Mouse (Mus musculus): ENCODE measurements around the gene Lcor. TPM values are rescaled to one million over a fixed set of nuclear protein-coding genes. Genes with fewer than 3 reads are reported as not detected.

Gene Lcor
- 10 to 100 TPM; 17.3 to 18.7 TPM for total RNA-seq (2021)

DNA sequence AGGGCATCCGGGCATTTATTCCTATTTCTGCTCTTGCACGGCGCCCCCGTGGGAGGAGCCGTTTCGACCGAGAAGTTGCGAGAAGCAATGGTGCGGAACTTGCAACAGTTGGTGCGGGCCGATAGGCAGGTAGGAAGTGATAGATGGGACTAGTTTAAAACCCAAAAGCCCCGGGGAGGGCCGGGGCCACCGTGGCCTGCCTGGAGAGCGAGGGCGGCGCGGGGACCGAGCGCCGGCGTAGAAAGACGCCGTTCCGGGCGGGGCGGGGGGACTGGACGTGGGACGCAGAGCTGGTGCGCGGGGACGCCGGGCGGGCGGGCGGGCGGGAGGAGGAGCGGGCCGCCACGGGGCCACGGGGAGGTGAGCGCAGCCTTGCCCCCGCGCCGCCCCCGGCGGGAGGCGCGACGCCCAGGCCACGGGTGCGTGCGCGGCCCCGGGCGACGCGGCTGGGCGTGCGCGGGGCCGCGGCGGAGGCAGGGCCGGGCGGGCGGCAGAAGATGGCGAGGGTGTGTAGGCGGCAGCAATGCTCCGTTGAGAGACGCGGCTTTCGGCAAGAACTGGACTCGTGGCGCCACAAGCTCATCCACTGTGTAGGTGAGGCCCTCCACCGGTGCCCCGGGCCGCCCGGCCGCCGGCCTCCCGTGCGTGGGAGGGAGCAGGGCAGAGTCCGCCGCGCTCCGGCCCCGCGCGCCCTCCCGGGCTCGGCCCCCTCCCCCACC is at the start of gene Lcor:
Gene Lcor (plus strand): TSS at position 448 of the 719 bp plus-strand sequence.
- DNase-seq (ENCODE audit: extremely low spot score in 1 of 2, low spot score in 2 of 2): peak; percentile 65 to 90
- intact Hi-C loops (cut with DNase I): loop anchor here (5.0 kb wide), 1 partner anchor 165 kb away; no protein-coding TSS in a partner anchor

DNA sequence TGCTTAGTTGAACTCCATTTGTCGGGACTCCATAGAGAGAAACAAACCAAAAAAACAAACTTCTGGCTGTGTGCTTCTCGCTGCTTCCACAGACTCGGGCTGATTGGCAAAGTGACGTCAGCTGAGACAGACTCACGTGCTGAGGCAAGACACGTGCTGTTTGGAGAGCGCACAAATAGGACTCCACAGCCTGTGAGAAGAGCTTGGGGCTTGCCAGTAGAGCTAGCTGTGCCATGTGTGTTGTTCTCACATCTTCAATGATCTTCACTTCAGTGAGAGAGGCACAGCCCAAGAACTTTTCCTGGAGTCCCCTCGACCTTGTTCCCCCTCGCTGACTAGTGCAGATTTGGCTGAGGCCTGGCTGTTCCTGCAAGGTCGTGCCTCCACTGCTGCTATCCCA is 47.1 kb upstream of the Lcor start:
- intact Hi-C loops (cut with DNase I): no loop called here
- DNase-seq (ENCODE audit: extremely low spot score in 1 of 2, low spot score in 2 of 2): no peak

DNA sequence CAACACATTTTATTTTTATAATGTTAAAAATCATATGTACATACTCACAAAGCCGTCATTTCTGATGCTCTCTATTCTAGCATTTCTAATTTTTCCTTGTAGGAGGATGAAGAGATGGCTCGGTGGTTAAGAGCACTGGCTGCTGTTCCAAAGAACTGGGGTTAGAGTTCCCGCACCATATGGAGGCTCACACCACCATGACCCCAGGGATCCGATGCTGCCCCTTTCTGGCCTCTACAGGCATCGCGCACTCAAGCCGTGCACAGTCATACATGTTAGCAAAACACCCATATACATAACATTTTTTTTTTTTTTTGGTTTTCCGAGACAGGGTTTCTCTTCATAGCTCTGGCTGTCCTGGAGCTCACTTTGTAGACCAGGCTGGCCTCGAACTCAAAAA is 46.0 kb upstream of the Lcor start:
- DNase-seq (ENCODE audit: extremely low spot score in 1 of 2, low spot score in 2 of 2): no peak
- intact Hi-C loops (cut with DNase I): no loop called here

DNA sequence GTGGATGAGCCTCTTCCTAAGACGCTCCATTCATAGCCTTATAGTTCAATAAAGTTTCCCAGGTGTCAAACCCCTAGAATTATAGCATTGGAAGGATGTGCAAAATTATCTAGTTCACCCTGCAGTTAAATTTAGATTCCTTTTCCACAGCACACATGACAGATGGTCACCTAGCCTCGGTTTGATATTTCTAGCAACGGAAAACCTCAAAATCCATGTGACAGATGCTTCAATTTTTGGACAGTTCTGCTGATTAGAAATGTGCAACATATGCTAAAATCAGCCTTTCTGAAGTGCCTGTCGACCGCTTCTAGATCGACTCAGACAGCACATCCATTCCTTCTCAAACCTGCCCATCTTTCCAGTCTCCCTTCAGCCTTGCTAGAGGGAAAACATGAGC is 43.5 kb upstream of the Lcor start:
- intact Hi-C loops (cut with DNase I): no loop called here

DNA sequence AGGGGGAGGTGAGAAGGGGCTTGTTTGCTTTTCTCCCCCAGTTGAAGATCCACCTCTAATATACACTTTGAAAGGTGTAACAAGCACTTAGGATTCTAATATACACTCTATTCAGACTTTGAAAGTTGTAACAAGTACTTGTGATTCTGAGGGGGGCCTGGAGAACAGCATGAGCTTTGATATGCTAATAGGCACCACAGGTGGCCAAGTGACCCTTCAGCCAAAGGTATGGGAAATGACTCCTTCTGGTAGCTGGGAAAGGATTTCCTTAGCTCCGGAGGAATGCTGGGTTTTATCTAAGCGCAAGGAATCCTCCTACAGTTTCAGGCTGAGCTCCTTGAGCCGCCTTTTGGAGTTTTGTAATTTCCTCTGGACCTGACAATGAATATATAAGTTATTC is 41.0 kb upstream of the Lcor start:
- intact Hi-C loops (cut with DNase I): no loop called here
- no peak for DNase-seq (ENCODE audit: extremely low spot score in 1 of 2, low spot score in 2 of 2)

More for the DNA sequence above, 43.5 kb upstream of the Lcor start:
- DNase-seq (ENCODE audit: extremely low spot score in 1 of 2, low spot score in 2 of 2): peak in 1 of 2 experiments; percentile 13

DNA sequence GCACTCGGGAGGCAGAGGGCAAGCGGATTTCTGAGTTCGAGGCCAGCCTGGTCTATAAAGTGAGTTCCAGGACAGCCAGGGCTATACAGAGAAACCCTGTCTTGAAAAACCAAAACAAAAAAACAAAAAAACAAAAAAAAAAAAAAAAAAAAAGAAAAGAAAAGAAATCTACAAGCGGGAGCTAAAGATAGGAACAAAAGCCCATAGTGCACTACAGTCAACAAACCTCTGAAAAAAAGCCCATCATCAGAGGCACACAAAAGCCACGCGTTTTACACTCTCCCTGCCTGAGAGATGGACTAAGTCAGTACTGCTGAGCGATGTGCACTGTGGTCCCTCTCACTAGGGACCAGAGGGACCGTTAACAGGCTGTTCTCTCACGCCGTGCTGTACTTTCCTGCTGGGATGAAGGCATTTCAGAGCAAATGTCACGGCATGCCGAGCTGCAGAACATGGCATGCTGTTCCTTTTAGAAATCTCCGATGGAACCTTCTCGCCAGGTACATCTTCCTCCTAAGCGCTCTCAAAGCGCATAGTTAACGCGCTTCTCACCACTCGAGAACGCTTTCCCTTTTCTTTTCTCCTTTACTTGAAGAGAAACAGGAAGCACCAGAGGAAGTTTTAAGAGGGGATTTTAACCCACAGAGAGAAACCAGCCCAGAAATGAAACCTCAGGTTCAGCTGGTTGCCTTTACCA is 40.4 kb upstream of the Lcor start:
- intact Hi-C loops (cut with DNase I): no loop called here
- DNase-seq (ENCODE audit: extremely low spot score in 1 of 2, low spot score in 2 of 2): no peak

DNA sequence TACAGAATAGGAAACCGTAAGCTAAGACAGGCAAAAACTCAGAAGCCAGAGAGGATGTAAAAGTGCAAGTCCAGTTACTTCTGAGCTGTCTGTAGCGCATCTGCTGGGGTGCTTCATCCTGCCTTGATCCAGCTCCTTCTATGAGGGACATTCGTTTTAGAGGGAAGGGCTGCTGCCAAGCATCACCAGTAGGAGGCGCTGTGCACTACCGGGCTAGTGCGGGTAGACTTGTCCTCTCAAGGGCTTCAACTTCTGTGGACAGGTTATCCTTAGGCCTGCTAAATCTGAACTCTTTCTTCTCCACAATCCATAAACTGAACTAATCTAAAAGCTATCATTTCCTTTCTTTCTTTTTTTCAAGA is 39.8 kb upstream of the Lcor start:
- peak in 1 of 2 experiments; percentile 52 for DNase-seq (ENCODE audit: extremely low spot score in 1 of 2, low spot score in 2 of 2)
- intact Hi-C loops (cut with DNase I): no loop called here

DNA sequence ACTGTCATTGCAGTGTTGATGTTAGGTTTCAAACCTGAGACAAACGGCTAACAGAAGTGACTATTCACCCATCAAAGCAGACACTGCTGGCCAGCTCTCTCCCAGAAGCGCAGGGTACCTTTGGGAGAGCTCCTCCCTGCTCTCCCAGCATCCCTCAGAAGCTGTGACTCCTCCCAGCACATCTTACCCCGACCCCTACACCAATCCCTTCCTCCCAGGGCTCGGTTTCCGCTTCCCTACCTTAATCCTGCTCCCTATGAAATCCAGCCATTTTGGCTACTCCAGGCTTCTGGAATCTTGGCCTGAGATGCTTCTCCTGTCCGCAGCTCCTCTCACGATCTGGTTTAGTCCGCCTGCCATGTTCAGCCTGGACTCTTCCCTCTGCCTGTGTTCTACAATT is 37.9 kb upstream of the Lcor start:
- intact Hi-C loops (cut with DNase I): no loop called here
- no peak for DNase-seq (ENCODE audit: extremely low spot score in 1 of 2, low spot score in 2 of 2)

DNA sequence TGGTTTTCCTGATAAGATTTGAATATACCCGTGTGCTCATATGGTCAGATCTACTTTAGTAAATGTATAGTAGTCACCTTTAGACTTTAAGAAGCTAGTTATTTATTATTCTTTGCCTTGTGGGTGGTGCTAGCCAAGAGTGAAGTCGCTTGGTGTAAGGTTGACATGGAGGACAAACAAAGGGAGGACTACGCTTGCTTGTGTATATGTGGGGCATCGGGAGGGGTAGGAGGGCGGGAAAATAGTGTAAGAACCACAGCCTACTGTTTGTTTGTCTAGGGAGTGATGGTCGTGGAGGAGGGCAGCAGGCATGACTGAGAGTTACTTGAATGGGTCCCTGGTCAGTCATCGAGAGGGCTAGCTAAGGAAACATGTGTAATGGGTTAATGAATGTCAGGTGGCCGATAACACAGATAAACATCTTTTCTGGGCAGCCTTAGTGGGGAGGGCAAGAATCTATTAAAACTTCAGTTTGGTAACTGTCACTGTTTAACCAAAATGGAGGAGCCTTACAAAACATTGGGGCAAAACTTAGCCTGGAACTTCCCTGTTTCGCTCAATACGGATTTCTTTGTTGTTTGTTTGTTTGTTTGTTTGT is 37.3 kb upstream of the Lcor start:
- intact Hi-C loops (cut with DNase I): no loop called here
- DNase-seq (ENCODE audit: extremely low spot score in 1 of 2, low spot score in 2 of 2): no peak

DNA sequence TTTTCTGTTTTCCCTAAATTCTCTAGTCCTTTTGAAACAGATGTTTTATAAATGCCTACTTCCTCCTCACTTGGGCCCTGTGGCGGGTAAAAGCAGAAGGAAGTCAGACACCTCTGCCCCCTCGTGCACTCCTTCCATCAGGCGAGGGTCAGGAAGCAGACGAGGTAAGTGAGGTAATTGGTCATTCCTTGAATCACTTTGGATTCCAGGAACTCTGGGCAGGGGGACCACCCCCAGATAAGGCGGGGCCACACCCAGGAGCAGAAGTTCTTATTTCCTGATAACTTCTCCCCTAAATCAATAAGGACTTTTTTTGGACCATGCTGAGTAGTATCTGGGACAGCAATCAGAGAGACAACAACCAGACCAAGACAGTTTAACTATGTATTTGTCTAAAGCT is 36.7 kb upstream of the Lcor start:
- no peak for DNase-seq (ENCODE audit: extremely low spot score in 1 of 2, low spot score in 2 of 2)
- intact Hi-C loops (cut with DNase I): no loop called here

DNA sequence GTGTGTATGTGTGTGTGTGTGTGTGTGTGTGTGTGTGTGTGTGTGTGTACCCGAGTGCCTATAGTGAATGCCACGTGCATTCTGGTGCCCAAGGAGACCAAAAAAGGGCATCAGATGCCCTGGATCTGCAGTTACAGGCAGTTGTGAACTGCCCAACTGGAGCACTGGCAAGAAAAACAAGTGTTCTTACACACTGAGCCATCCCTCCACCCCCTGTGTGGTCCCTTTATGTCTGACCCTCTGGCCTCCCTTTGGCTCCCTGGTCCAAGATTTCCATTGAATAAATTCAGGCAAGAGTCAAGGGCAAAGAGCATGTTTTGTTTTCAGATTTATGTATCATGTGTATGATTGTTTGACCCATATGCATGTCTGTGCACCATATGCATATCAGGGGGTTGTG is 35.3 kb upstream of the Lcor start:
- no peak for DNase-seq (ENCODE audit: extremely low spot score in 1 of 2, low spot score in 2 of 2)
- intact Hi-C loops (cut with DNase I): no loop called here

DNA sequence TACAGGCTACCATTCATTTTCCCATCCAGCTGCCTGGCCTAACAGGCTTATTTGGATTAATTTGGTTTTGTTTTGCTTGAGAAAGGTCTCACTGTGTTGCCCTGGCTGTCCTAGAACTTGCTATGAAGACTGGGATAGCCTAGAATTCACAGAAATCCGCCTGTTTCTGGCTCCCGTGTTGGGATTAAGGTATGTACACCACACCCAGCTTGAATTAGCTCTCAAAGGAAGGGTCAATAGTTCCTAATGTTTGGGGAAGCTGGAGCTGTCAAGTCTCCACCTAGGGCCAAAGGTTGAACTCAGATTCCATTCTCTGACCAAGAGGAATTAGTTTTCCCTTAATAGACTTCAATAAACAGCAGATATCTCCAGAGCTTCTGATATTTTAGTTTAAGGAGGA is 34.7 kb upstream of the Lcor start:
- no peak for DNase-seq (ENCODE audit: extremely low spot score in 1 of 2, low spot score in 2 of 2)
- intact Hi-C loops (cut with DNase I): no loop called here

DNA sequence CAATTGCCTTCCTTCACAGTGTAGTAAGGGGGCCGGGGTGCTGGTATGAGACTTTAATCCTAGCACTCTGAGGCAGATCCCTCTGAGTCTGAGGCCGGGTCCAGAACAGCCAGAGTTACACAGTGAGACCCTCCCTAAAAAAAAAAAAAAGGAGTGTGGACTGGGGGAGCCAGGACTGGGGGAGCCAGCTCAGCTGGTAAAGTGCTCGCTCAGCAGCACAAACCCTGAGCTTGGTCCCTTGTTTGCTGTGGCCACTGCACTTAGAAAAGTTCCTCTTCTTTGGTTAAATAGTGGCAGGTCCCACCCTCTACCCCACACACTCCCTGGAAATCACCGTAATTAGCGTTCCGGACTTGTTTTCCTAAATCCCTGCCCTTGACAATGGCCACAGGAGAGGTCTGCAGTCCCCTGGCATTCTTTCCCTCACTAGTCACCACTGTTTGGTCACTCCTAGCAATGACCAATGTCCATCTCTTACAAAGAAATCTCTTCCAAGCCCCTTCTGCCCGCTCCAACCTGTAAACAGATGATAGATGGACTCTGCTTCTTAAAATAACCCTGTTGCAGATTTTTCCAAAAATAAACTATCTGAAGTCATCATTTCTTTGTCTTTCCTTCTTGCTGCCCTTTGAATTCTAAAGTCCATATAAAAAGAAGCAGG is 32.9 kb upstream of the Lcor start:
- intact Hi-C loops (cut with DNase I): no loop called here
- no peak for DNase-seq (ENCODE audit: extremely low spot score in 1 of 2, low spot score in 2 of 2)

DNA sequence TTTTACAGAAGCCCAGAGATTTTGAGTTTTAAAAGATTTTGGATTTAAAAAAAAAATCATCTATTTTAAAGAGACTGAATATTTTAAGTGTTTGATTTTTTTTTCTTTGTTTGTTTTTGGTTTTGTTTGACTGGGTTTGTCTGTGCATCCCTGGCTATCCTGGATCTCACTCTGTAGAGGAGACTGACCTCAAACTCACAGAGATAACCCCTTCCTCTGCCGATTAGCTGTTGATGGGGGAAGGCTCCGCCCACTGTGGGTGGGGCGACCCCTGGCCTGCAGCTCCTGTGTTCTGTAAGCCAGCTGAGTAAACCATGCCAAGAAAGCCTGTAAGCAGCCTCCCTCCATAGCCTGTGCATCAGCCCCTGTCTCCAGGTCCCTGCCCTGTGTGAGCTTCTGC is 30.3 kb upstream of the Lcor start:
- intact Hi-C loops (cut with DNase I): no loop called here
- DNase-seq (ENCODE audit: extremely low spot score in 1 of 2, low spot score in 2 of 2): no peak

DNA sequence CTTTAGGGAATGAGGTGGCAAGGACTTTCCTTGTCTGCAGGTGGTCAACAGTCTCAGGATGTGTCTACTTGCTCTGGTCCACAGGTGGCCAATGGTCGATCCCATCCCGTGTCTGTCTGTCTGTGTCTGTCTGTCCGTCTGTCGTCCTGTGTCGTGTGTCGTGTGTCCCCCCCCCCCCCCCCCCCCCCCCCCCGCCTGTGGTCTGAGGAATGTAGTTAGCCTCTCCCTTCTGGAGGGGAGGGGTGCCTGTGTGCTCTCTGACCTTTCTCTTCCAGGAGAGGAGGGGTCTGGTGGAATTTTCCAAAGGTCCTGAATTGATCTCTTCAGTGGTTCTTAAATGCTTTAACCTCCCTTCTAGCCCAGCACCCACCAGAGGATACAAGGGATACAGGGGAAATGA is 27.8 kb upstream of the Lcor start:
- DNase-seq (ENCODE audit: extremely low spot score in 1 of 2, low spot score in 2 of 2): no peak
- intact Hi-C loops (cut with DNase I): no loop called here

DNA sequence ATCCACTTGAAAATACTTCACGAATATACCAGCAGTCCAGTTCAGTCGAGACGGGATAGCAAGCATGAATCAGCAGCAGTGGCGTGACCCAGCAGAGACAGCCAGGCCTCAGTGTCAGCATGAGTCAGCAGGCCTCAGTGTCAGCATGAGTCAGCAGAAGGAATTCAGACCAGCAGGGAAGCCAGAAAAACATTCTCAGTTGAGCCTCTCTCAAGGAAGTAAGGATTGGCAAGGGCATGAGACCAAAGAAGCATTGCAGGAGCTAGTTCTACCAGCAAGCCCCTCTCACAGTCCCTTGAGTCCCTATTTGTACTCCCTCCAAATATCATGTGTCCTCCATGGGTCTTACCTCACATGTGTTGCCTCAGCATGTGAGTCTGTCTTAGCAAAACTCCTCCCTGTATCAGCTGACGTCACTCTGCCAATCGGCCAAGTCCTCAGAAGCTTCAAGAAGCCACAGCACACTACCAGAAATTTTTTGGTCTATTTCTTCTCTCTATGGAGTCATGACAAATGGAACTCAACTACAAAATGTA is 27.3 kb upstream of the Lcor start:
- intact Hi-C loops (cut with DNase I): no loop called here
- no peak for DNase-seq (ENCODE audit: extremely low spot score in 1 of 2, low spot score in 2 of 2)

DNA sequence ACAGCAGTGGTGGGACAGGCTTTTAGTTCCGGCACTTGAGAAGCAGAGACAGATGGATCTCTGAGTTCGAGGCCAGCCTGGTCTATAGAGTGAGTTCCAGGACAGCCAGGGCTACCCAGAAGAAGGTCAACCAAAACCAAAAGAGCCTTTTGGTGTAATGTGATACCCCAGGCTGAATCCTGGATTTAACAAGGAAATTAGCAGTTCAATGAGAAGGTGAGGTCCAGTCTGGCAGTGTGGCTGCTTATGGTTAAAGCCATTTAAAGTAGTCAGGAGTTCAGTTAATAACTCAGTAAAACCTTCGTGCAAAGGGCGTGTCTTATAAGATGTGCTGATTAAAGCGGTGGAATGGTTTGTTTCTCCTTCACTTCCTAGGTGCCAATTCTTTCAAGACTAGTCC is 25.3 kb upstream of the Lcor start:
- intact Hi-C loops (cut with DNase I): no loop called here
- DNase-seq (ENCODE audit: extremely low spot score in 1 of 2, low spot score in 2 of 2): no peak

DNA sequence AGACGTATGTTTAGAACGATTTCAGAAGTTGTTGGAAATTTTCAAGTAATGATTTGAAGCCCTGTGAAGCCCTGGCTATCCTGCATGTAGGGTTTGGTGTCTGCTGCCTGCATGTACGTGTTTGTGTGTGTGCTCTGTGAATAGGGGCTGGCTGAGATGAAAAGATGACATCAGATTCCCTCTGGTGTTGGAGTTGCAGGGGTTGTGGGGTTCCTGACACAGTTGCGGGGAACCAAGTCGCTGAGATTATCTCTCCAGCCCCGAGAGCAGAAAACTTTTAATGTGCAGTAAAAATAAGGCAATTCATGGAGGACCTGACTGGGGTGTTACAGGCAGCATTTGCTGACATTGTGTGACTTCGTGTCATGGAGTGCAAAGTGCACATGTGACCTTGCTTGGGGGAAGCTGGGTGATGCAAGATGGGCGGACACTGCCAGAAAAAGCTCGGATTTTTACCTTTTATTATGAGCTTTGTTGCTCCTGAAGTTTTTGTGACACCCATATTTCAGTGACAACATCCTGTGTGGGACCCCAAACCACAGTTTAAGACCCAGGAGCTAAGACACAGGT is 20.2 kb upstream of the Lcor start:
- intact Hi-C loops (cut with DNase I): no loop called here
- DNase-seq (ENCODE audit: extremely low spot score in 1 of 2, low spot score in 2 of 2): no peak

DNA sequence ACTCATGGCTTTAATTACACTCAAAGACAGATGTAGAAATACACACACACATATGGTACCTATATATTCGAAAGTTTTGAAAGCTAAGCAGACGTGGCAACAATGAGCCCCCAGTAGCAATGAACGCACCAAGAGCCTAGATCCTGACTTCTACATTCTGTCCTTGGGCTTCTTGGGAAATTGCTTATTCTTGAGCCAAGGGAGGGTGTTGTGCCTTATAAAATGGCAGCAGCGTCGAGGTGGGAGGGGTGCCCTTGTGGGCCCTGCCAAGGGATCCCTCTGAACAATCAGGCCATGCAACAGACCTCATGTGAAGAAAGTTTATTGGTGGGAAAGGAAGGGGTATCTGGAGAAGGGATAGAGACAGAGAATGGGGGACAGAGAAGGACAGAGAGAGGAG is 18.6 kb upstream of the Lcor start:
- intact Hi-C loops (cut with DNase I): no loop called here
- no peak for DNase-seq (ENCODE audit: extremely low spot score in 1 of 2, low spot score in 2 of 2)
